8 mouse cellular contexts compared by ENCODE assay signal in genomic region chr8:53638495-53639171, GRCm38 (mm10). TPM values are rescaled to one million over a fixed set of nuclear protein-coding genes. Genes with fewer than 3 reads are reported as not detected.
DNase-seq lines count a peak whose midpoint lies in the region; ATAC-seq and TF ChIP-seq lines count a peak whose summit lies in the region.

Gene Neil3, minus strand, starts transcription at chr8:53639065.

- TF ChIP-seq CTCF in midbrain, postnatal 0 days (IDR thresholded peaks at IDR 0.05) = no peak

- H3K36me3 ChIP-seq in intestine, embryonic 14.5 days (ENCODE audit: control insufficient read depth, insufficient read depth, low read length) = no peaks in the 10 kb centered on the region
- no peaks in the 10 kb centered on the region for H3K36me3 ChIP-seq in limb, embryonic 15.5 days
- no peaks in the 10 kb centered on the region for H3K36me3 ChIP-seq in midbrain, postnatal 0 days (ENCODE audit: insufficient read depth, low read length)

- H3K4me1 ChIP-seq in intestine, embryonic 14.5 days (replicated peaks; ENCODE audit: control insufficient read depth, insufficient read depth, low read length) = peaks cover 7% of the 10 kb centered on the region; the same call in 1 of the 2 replicates
- 0 out of 2 replicates have a peak, but pooled peaks cover 8% of the 10 kb centered on the region for H3K4me1 ChIP-seq in limb, embryonic 15.5 days
- H3K4me1 ChIP-seq in midbrain, postnatal 0 days (ENCODE audit: insufficient read depth, low read length) = no peaks in the 10 kb centered on the region

- peak; percentile 99 for ATAC-seq in intestine, embryonic 14.5 days (replicated peaks; ENCODE audit: low FRiP score, low TSS enrichment, low read depth)
- peak; percentile 97 for ATAC-seq in limb, embryonic 15.5 days (ENCODE audit: insufficient number of reproducible peaks, low FRiP score, low TSS enrichment, low read depth)
- peak; percentile 80 for ATAC-seq in midbrain, postnatal 0 days (ENCODE audit: low FRiP score)

- no peaks in the 10 kb centered on the region for H3K27me3 ChIP-seq in intestine, embryonic 14.5 days (replicated peaks; ENCODE audit: control insufficient read depth, insufficient read depth, low read length)
- no peaks in the 10 kb centered on the region for H3K27me3 ChIP-seq in limb, embryonic 15.5 days
- H3K27me3 ChIP-seq in midbrain, postnatal 0 days (ENCODE audit: insufficient read depth, low read length) = no peaks in the 10 kb centered on the region

- peak within 1 kb of the TSS; percentile 43 for H3K4me3 ChIP-seq in intestine, embryonic 14.5 days (ENCODE audit: low read depth, low read length)
- H3K4me3 ChIP-seq in limb, embryonic 15.5 days = peak within 1 kb of the TSS; percentile 51
- H3K4me3 ChIP-seq in midbrain, postnatal 0 days (ENCODE audit: low read depth, low read length) = peak within 1 kb of the TSS; percentile 33

- peak; percentile 8 for DNase-seq in layer of hippocampus, adult 11-12 months (ENCODE audit: low spot score)
- DNase-seq in layer of hippocampus, adult 18-20 months (ENCODE audit: low spot score in 2 of 2) = no peak
- DNase-seq in embryo, embryonic 10 days (ENCODE audit: low spot score) = peak; percentile 89
- peak; percentile 73 for DNase-seq in gastrocnemius, postnatal 25 days
- peak; percentile 93 for DNase-seq in intestine, embryonic 14.5 days (ENCODE audit: low spot score)
- peak; percentile 61 for DNase-seq in midbrain, postnatal 0 days (ENCODE audit: low spot score)
- peak; percentile 80 to 84 for DNase-seq in spleen, postnatal 36 days (ENCODE audit: low spot score in 2 of 2)

- H3K27ac ChIP-seq in intestine, embryonic 14.5 days (ENCODE audit: low read depth) = no peak within 1 kb of the TSS
- peak within 1 kb of the TSS; percentile 44; the same call in 1 of the 2 replicates for H3K27ac ChIP-seq in limb, embryonic 15.5 days
- no peak within 1 kb of the TSS for H3K27ac ChIP-seq in midbrain, postnatal 0 days (ENCODE audit: low read depth, low read length)

- peak within 1 kb of the TSS; percentile 62 for H3K4me2 ChIP-seq in intestine, embryonic 14.5 days (ENCODE audit: low read length)
- H3K4me2 ChIP-seq in limb, embryonic 15.5 days = peak within 1 kb of the TSS; percentile 83
- H3K4me2 ChIP-seq in midbrain, postnatal 0 days (ENCODE audit: low read depth, low read length, poor library complexity, severe bottlenecking) = peak within 1 kb of the TSS; percentile 60

- H3K9ac ChIP-seq in intestine, embryonic 14.5 days (ENCODE audit: low read length) = peak within 1 kb of the TSS; percentile 59
- 0 out of 2 replicates have a peak within 1 kb of the TSS, but pooled peaks have one; percentile 27 for H3K9ac ChIP-seq in limb, embryonic 15.5 days
- H3K9ac ChIP-seq in midbrain, postnatal 0 days (replicated peaks; ENCODE audit: low read length, poor library complexity, severe bottlenecking) = no peak within 1 kb of the TSS; the same call in 1 of the 2 replicates

- WGBS in intestine, embryonic 14.5 days = 0% methylated on average over 26 of the region's 26 CpGs
- 1% methylated on average over 26 of the region's 26 CpGs for WGBS in limb, embryonic 15.5 days
- WGBS in midbrain, postnatal 0 days = 1% methylated on average over 26 of the region's 26 CpGs

- H3K9me3 ChIP-seq in intestine, embryonic 14.5 days (ENCODE audit: control insufficient read depth, low read length) = no peaks in the 10 kb centered on the region
- H3K9me3 ChIP-seq in limb, embryonic 15.5 days = no peaks in the 10 kb centered on the region
- H3K9me3 ChIP-seq in midbrain, postnatal 0 days (ENCODE audit: low read length) = no peaks in the 10 kb centered on the region

RNA-seq across cellular contexts. Expression of gene Neil3, which starts in this region (rescaled TPM):
- under 1 TPM; 0.28 to 0.35 TPM for total RNA-seq in layer of hippocampus, adult 18-20 months (2021)
- total RNA-seq in gastrocnemius, postnatal 25 days (2021) = under 1 TPM; 0.43 to 0.48 TPM
- polyA plus RNA-seq in intestine, embryonic 14.5 days (2014; fragmentation: Nextera tagmentation; extraction: Ambion mirVana) = 24.2 and 27.8 TPM in 2 replicates
- 23.4 and 24.5 TPM in 2 replicates for polyA plus RNA-seq in limb, embryonic 15.5 days (2015; fragmentation: Nextera tagmentation; extraction: Ambion mirVana)
- total RNA-seq in midbrain, postnatal 0 days (2014; rRNA removed) = 0.66 and 5.2 TPM in 2 replicates
- polyA plus RNA-seq in midbrain, postnatal 0 days (2015; fragmentation: Nextera tagmentation; extraction: Ambion mirVana) = 1.9 and 2.0 TPM in 2 replicates

Comparison
In these comparisons a context has a peak if more than half of its experiments do, and no peak if none do; other contexts are left out.
1. DNase-seq: peak in layer of hippocampus, adult 11-12 months (single experiment), embryo, embryonic 10 days (single experiment), intestine, embryonic 14.5 days (single experiment), midbrain, postnatal 0 days (single experiment) and spleen, postnatal 36 days (2 of 2); none in layer of hippocampus, adult 18-20 months (0 of 2).
2. Peak in DNase-seq in gastrocnemius, postnatal 25 days; RNA of the gene not detected or under 1 TPM.
3. Peak in every context shown above with its lines, with median percentiles within 50 percentile points of each other: ATAC-seq, H3K4me2 ChIP-seq and H3K4me3 ChIP-seq.